Mouse (Mus musculus) embryo, embryonic 10.5 days (tissue): ENCODE data around the gene Hnrnpa0.
A peak's percentile ranks its signal among the peaks of the same experiment; 100 is the strongest.

ENCODE experiments used
- DNase-seq: peaks from one replicate; pipeline ENCODE4 v3.0.0-alpha.2; 2015; ENCODE audit warnings: low spot score

The Hnrnpa0 gene

DNA sequence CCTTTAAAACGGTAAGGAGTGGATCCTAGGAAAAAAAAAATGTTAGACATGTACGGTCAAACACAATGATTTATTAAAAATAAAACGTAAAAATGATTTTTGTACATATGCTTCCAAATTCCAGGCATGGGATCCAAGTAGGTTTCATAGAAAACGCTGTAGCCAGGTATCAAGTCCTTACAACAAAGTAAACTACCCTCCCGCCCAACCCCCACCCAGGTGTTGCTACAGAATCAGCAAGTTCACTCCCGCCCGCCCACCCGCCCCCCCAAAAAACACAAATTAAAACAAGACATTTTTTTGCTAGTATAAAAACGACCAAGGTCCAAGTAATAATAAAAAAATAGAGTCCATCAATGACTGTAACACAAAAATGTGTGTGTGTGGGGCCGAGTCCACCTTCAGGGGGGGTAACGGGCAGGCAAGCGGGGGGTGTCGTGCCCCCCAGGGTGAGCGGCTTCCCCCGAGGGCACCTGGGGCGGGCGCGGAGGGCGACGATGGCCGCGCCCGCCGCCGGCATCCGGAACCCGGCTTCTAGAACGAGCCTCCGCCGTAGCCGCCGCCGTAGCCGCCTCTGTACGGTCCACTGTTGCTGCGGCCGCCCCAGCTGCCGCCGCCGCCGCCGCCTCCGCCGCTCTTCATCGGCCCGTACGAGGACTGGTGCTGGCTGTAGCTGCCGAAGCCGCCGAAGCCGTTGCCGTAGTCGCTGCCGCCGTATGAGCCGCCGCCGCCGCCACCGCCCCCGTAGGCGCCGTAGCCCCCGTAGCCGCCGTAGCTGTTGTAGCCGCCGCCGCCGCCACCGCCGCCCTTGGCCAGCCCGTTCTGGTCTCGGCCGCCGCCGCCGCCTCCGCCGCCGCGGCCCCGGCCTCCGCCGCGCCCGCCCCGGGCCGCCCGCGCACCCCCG, 1.2 kb downstream of the Hnrnpa0 start:
- DNase-seq: no peak

DNA sequence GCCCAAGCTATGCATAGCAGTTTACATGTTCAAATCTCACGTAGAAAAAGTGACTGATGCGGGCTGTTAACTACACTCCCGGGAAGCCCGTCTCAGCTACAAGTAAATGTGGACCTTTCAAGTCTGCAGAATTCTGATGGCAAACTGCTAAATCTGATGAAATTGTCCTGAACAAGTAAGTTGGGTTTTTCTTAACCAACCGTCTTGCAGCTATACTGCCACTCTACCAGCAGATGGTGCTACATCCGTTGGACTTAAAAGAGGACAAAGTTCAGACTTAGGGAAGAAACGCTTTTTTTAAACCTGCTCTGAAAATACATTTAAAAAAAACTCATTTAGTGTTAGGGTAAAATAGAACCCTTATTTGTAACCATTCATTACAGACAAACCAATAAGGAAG, 2.2 kb downstream of the Hnrnpa0 start:
- DNase-seq: peak; percentile 88

DNA sequence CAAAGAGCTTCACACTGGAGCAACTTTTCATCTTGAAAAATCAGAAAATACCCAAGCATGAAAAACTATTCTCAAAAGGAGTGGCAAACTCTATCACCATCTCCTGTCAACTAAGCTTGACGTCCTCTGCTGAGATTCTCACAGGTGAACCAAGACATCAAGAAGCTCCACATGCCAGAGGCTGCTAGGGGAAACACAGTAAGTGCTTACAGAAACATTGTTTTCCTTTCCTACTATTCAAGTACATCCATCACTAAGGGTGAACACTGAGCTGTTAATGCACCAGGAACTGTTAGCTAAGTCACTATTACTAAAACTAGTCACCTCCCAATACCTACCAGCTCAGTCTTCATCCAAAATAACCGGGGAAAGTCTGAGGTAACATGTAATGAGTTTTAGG, 3.4 kb downstream of the Hnrnpa0 start:
- DNase-seq: no peak

DNA sequence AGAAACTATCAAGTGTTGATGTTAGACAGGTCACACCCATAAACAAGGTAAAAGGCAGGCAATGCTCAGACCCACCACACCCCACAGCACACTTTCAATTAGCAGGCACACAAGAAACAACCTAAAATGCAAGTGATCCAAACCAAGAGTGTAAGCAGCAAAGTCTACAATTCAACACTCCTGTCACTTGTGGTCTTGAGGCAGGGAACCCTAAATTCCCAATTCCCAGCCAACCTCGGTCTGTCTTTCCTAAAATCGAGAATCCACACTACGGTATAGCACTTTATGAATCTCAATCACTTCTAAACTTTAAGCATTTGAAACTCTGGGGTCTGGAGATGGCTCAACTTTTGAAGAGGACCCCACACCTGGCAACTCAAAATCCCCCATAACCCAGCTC, 4.1 kb downstream of the Hnrnpa0 start:
- no peak for DNase-seq

DNA sequence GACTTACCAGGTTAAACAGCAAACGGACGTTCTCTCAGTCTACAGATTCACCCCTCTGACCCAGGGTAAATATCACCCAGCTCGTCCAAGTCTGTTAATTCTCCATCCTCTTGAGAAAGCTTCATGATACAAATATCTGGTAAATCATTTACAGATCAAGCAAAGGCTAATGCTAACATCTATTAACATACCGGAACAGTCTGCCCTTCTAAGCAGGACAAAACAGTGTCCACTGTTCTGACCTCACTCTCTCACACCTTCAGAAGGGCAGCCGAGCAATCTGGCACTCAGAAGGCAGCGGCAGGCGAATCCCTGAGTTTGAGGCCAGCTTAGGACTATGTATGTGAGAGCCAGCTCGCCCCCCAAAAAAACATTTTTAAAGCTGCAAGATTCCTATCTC, 5.0 kb downstream of the Hnrnpa0 start:
- DNase-seq: no peak

DNA sequence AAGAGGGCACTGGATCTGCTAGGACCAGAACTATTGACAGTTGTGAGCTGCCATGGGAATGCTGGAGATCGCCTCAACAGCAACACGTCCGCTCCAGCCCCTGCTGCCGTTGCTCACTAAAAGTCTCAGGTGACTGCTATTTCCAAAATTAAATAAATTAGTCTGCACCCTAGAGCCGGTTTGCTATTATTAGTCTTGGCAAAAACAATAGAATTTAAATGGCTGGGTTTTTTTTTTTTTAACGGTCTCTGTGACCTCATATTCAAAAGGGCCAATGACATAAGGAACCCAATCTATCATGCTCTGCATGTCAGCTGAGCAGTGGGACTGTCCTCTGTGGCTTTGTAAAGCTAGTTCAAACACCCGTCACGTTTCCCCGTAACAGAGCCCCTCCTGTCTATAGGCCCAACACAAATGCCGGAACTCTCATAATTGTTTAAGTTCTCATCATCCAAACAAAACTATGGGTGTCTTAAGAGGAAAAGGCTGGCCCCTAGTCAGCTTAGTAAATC, 5.5 kb downstream of the Hnrnpa0 start:
- DNase-seq: no peak

DNA sequence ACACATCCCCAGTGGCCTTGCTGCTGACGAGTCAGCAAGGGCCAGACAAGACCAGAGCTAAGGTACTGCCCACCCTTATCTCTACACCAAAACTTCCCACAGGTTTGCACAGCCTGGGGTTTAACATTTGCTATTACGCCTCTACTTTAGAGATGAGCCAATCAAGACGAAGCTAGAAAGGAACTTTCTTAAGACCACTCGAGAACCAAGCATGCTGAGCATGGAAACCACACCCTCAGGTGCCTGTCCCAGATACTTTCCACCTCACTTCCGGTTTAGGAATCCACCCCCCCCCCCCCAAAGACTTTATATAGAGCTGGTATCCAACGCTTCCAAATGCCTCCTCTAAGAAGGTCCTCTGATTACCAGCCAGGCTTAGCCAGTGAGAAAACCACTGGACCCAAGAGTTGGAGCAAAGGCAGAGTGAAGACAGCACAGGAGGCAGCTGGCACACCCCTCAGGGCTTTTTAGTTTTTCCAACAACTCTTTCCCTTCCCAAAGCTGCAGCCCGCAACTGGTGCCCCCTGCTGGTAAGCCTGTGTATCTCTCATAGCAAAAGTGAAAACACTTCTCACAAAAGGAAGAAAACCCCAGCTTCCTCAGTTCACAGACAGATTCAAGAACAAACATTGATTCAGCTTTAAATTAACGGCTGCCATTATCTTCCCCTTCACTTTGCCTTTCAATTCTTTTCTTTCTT, 10.9 kb downstream of the Hnrnpa0 start:
- DNase-seq: peak; percentile 68

DNA sequence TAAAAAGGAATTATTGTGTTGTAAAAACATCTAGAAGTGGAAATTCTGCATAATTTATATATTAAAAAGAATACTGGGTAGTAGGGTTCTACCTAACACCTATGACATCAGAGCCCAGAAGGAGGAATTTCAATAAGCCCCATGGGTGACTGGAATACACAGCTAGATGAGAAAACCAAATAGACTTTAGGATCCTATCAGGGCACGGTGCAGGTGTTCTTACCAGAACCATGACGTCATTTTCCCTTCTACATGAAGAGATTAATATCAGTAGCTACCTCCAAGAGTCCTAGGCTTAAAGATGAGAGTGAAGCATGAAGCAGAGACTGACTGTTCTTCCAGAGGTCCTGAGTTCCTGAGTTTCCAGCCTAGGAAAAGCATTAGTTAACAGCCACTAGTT, 11.6 kb downstream of the Hnrnpa0 start:
- no peak for DNase-seq

DNA sequence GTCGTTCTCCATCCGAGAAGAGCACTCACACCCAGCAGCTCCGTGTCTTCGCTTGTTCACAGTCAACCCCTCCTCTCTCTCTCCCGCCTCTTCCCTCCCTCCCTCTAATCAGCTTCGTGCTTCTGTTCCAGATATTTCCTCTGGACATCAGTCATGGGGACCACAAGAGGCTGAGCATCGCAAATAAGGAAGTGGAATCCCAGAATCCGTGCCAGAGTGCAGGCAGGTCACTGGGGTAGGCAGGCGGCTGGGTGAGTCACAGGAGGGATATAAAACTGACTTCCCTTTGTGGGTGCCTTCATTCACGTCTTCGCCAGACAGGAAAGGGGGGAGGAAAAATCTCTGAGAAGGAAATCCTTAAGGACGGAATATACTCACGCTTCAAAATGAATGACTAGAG, 13.1 kb downstream of the Hnrnpa0 start:
- peak; percentile 10 for DNase-seq

DNA sequence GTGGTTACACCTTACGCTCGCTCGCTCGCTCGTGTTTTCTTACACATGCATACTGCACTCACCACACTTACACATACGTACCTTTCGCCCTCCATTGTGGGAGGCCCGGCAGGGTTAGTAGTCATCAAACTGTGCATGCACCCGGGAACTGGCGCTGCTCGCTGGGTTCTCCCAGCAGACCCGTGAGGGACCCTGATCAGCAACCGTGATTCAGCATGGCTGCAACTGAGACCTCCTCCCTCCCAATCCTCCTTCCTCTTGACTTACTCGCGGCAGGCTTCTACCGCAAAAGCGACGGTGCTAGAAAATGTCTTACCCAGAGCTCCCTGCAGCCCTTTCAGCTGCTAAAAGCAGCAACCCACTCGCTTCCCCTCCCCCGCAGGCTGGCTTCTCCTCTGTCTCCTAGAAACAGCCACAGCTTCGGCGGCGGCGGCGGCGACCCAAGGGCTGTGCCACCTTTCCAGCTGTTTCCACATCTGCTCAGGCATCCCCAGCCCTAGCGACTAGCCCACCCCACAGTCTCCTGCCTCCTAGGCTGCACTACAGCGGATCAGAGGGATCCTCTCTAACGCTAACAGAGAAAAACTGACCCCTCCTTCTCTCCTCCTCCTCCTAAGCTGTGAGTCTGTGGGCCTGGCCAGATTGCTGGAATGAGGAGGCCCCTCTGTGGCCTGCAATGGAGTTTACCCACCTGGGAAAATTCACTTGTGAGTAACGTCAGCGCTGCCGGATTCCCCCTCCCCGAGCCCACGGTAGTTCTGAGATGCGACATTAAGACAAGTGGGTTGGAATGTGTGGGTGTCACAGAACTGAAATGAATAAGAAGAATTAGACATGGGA, 15.1 kb downstream of the Hnrnpa0 start, which contains the start of gene Klhl3:
TSS of gene Klhl3 (minus strand) at position 532 of the 840 bp plus-strand sequence.
- DNase-seq: peak; percentile 83

DNA sequence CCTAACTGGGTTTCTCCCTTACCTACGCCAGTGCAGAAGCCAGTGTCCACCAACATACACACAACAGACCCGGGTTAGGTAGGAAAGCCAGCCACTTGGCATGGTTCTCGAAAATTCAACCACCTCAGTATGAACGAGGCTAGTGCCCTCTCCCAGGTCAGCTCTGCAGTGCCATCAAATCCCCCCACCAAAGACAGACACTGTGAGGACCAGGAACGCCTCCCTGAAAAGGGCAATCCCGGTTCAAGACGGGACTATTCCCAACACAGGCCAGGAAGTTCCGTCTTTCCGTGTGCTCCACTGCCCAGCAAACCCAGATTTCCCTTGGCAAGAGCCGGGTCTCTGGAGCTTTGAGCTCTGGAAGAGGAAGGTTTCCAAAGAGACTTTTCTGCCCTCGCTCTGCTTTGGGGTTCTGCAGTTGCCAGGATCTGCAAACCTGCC, 15.7 kb downstream of the Hnrnpa0 start:
- no peak for DNase-seq

DNA sequence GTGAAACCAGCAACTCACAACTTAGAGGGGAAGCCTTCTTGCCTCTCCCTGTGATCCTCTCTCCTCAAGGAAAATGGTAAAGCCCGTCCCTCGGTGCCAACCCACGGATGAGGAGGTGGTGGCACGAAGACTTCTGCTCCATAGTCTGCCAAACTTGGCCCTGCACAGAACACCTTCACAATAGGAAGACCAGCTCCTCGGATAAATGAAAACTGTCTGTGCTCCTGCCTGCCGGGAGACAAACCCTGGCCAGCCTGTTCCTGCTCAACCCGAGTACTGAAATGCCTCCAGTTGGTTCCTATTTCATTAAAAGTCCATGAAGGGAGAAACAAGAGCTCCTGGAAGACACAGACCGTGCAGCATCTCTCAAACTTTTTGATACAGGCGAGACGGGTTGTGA, 16.2 kb downstream of the Hnrnpa0 start:
- no peak for DNase-seq

DNA sequence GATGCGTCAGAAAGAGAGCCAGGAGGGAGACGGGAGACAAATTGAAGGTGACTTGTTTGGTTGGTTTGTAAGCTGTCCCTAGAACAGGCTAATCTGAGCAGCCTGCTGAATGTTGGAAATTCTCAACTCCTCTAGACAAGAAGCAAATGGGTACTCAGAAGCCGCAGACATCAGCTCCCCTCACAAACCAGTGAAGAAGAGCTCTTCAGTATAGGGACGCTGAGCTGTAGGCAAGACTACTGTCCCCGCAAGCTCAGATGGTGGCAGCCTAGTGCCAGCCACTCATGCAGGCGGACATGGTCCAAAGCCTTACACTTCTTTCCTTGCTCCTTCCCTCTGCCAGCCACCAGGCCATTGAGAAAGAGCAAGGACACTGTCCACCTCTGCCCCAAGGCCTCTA, 17.1 kb downstream of the Hnrnpa0 start:
- no peak for DNase-seq

DNA sequence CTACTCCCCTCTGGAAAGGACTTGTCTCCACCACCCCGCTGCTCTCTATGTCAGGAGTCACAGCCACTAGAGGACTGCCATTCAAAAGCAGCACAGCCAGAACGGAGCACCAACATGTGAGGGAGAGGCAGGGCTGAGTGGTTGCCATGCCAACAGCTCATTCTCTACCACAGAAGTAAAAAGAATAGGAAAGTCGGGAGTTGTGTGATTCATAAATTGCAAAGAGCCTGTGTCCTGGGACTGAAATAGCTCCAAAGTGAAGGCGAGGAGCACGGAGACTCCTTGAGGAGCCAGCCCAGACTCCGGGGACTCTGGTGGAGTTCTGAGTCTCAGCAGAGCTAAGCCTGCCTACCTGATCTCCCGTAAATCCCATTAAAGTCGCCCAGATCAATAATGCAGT, 37.7 kb downstream of the Hnrnpa0 start:
- peak; percentile 64 for DNase-seq

DNA sequence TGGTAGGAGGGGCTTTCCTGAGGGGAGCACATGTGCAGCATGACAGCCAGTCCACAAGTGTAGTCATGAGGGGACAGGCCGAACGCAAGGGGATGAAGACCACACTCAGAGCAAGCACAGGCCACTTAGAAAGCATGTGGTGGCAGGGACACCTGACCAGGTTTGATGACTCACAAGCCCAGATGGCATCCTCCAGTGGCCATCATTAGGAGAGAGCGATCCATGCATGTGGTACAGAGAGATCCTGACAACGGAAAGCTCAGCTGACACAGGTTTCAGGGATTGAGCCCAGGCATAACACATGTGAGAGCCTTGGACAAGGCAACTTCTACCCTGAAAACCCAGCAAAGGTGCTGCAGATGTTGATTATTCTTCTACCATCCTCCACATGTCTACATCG, 44.0 kb downstream of the Hnrnpa0 start:
- no peak for DNase-seq

DNA sequence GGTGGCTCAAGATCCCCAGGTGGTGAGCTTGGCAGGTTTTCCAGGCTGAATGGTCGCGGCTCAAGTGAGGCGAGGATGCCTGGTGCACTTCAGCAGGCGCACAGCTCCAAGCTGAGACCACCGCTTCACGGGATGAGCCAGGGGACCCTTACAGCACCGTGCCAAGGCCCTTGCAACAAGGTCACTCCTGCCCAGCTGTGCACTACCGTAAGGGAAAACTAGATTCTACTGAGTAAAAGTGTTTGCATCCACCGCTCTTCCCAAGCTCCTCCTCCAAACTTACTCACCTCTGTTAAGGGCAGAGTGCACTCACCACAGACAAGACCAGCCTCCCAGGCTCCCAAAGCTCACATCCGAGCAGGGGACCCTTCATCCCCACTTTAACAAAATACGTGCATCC, 44.8 kb downstream of the Hnrnpa0 start:
- DNase-seq: no peak

DNA sequence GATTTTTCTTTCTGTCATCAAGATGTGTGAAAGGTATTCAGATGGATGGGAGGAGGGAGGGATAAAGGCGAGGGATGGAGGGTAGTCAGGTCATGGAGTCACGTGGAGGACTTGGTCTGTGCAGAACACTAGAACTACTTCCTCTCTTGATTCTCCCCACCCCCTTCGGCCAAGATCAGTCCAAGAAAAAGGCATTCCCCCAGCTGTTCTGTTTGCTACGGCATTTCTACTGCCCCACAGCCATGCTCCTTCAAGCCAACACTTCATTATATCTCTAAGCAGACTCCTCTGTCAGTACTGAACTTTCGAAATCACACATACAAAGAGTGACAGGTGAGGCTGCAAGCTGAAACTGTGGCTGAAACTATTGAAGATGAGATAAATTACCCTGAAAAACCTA, 45.3 kb downstream of the Hnrnpa0 start:
- no peak for DNase-seq

DNA sequence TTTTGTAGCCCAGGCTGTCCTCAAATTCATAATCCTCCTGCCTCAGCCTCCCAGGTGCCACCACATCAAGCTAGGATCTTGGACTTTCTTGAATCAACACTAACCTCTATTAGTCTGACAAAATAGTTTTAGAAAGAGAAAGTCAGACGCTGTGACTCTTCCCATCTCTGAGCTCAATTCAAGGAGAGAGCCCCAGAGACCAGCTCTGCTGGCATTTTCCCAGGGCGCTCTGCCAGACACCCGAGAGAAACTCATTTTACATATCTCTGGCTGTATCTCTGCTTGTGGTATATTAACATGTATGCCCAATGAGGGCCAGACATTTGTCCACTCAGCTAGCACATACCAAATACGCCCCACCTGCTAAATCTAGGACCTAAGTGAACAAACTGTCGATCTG, 50.0 kb downstream of the Hnrnpa0 start:
- no peak for DNase-seq
